ENCODE assay signal across 34 mouse cellular contexts in genomic region chr1:122459056-122459455, GRCm38 (mm10).
"Had no signal": no experiment of that assay in that cellular context is flagged by ENCODE, and none has a peak within 500 bp of the region (broad histone marks: within the 10 kb centered on the region; RNA-seq: fewer than 3 reads in every experiment).

No protein-coding gene starts in this region.

- H3K4me3 ChIP-seq: heart, embryonic 10.5 days; heart, embryonic 12.5 days; heart, embryonic 13.5 days; heart, embryonic 15.5 days; hindbrain, embryonic 12.5 days; hindbrain, embryonic 13.5 days; hindbrain, embryonic 15.5 days; intestine, embryonic 15.5 days; kidney, embryonic 15.5 days; layer of hippocampus, adult 2 months; left cerebral cortex, adult 2 months had no signal

- H3K4me2 ChIP-seq: heart, embryonic 11.5 days; heart, embryonic 12.5 days; heart, embryonic 13.5 days; heart, embryonic 15.5 days; hindbrain, embryonic 12.5 days; hindbrain, embryonic 13.5 days; hindbrain, embryonic 14.5 days; hindbrain, embryonic 15.5 days; intestine, embryonic 15.5 days; kidney, embryonic 15.5 days had no signal

- H3K27ac ChIP-seq: heart, embryonic 10.5 days; heart, embryonic 13.5 days; heart, embryonic 15.5 days; hindbrain, embryonic 12.5 days; hindbrain, embryonic 13.5 days; hindbrain, embryonic 14.5 days; hindbrain, embryonic 15.5 days; intestine, embryonic 15.5 days; kidney, embryonic 15.5 days; kidney, postnatal 0 days; layer of hippocampus, adult 2 months; left cerebral cortex, adult 2 months had no signal

- H3K4me1 ChIP-seq: heart, embryonic 10.5 days; heart, embryonic 12.5 days; heart, embryonic 13.5 days; heart, embryonic 15.5 days; hindbrain, embryonic 12.5 days; hindbrain, embryonic 13.5 days; hindbrain, embryonic 15.5 days; intestine, embryonic 15.5 days; kidney, embryonic 15.5 days had no signal

- H3K9ac ChIP-seq: heart, embryonic 12.5 days; heart, embryonic 13.5 days; heart, embryonic 15.5 days; hindbrain, embryonic 12.5 days; hindbrain, embryonic 13.5 days; hindbrain, embryonic 14.5 days; hindbrain, embryonic 15.5 days; intestine, embryonic 15.5 days; kidney, embryonic 15.5 days had no signal

- ATAC-seq: hindbrain, embryonic 16.5 days; inflammation-experienced regulatory T-cells, adult 6 months; intestine, embryonic 15.5 days; intestine, embryonic 16.5 days; intestine, postnatal 0 days had no signal

- H3K9me3 ChIP-seq: heart, embryonic 10.5 days; heart, embryonic 13.5 days; heart, embryonic 15.5 days; hindbrain, embryonic 12.5 days; hindbrain, embryonic 13.5 days; hindbrain, embryonic 15.5 days; intestine, embryonic 15.5 days; kidney, embryonic 15.5 days had no signal

- H3K36me3 ChIP-seq: heart, embryonic 10.5 days; heart, embryonic 12.5 days; heart, embryonic 13.5 days; heart, embryonic 15.5 days; hindbrain, embryonic 12.5 days; hindbrain, embryonic 13.5 days; hindbrain, embryonic 15.5 days; intestine, embryonic 15.5 days; kidney, embryonic 15.5 days had no signal

- DNase-seq: heart, postnatal 10 days; heart, postnatal 14 days; heart, postnatal 36 days; heart, postnatal 4 days; kidney, adult 11 months; kidney, adult 18-20 months; kidney, adult 2 months; kidney, adult 8-10 months; kidney, adult 9 months; kidney, postnatal 10 days; kidney, postnatal 14 days; kidney, postnatal 25 days; kidney, postnatal 36 days; kidney, postnatal 4 days; layer of hippocampus, adult 9-11 months; layer of hippocampus, postnatal 36 days had no signal

- H3K27me3 ChIP-seq: heart, embryonic 12.5 days; heart, embryonic 13.5 days; heart, embryonic 15.5 days; hindbrain, embryonic 12.5 days; hindbrain, embryonic 13.5 days; hindbrain, embryonic 15.5 days; intestine, embryonic 15.5 days; kidney, embryonic 15.5 days had no signal
